Mouse (Mus musculus): ENCODE results near the gene Bnc2. TPM values are rescaled to one million over a fixed set of nuclear protein-coding genes. Genes with fewer than 3 reads are reported as not detected.

The Bnc2 gene
- total and polyA plus RNA-seq, 2 experiments from 2014 or later: 6.4 to 15.5 TPM

GRCm38 (mm10) chr4:84456853-84457249 is 218.2 kb downstream of the Bnc2 start:
- H3K4me1 ChIP-seq (ENCODE audit: insufficient read depth, low read length): no peaks in the 10 kb centered on the region
- 69% methylated on average over 5 of the region's 5 CpGs for WGBS
- DNase-seq (ENCODE audit: low spot score) (no peak), ATAC-seq (no peak)
- no peaks in the 10 kb centered on the region for H3K9me3 ChIP-seq (ENCODE audit: low read length)
- no peak overlapping the region for H3K4me3 ChIP-seq (ENCODE audit: low read length)
- no peak overlapping the region for H3K27ac ChIP-seq
- no peaks in the 10 kb centered on the region for H3K36me3 ChIP-seq (ENCODE audit: insufficient read depth, low read length)
- no peak for TF ChIP-seq CTCF (IDR thresholded peaks at IDR 0.05; ENCODE audit: low read depth)
- H3K4me2 ChIP-seq (ENCODE audit: low read depth, low read length): peak overlapping the region; percentile 27; the same call in 1 of the 2 replicates
- H3K27me3 ChIP-seq (ENCODE audit: insufficient read depth, low read length): no peaks in the 10 kb centered on the region
- H3K9ac ChIP-seq (replicated peaks; ENCODE audit: low read length): no peak overlapping the region

GRCm38 (mm10) chr4:84456198-84456852 is 218.8 kb downstream of the Bnc2 start:
- Histone ChIP-seq H3K9ac (replicated peaks; ENCODE audit: low read length) (no peak overlapping the region), H3K27me3 (ENCODE audit: insufficient read depth, low read length) (no peaks in the 10 kb centered on the region), H3K4me1 (ENCODE audit: insufficient read depth, low read length) (no peaks in the 10 kb centered on the region), H3K27ac (no peak overlapping the region), H3K4me3 (ENCODE audit: low read length) (no peak overlapping the region), H3K4me2 (ENCODE audit: low read depth, low read length) (peak overlapping the region; percentile 27), H3K9me3 (ENCODE audit: low read length) (no peaks in the 10 kb centered on the region), H3K36me3 (ENCODE audit: insufficient read depth, low read length) (no peaks in the 10 kb centered on the region)
- peak; percentile 31 for DNase-seq (ENCODE audit: low spot score)
- ATAC-seq: peak; percentile 63; the same call in 1 of the 2 replicates
- TF ChIP-seq CTCF (IDR thresholded peaks at IDR 0.05; ENCODE audit: low read depth): no peak
- WGBS: 48% methylated on average over 16 of the region's 16 CpGs

GRCm38 (mm10) chr4:84454493-84454892 is 220.6 kb downstream of the Bnc2 start:
- no peak overlapping the region for H3K4me3 ChIP-seq (ENCODE audit: low read length)
- no peaks in the 10 kb centered on the region for H3K36me3 ChIP-seq (ENCODE audit: insufficient read depth, low read length)
- no peaks in the 10 kb centered on the region for H3K9me3 ChIP-seq (ENCODE audit: low read length)
- DNase-seq (ENCODE audit: low spot score) (no peak), ATAC-seq (no peak)
- 67% methylated on average over 3 of the region's 3 CpGs for WGBS
- no peak overlapping the region for H3K9ac ChIP-seq (replicated peaks; ENCODE audit: low read length)
- no peaks in the 10 kb centered on the region for H3K27me3 ChIP-seq (ENCODE audit: insufficient read depth, low read length)
- H3K4me1 ChIP-seq (ENCODE audit: insufficient read depth, low read length): no peaks in the 10 kb centered on the region
- no peak for TF ChIP-seq CTCF (IDR thresholded peaks at IDR 0.05; ENCODE audit: low read depth)
- no peak overlapping the region for H3K27ac ChIP-seq
- H3K4me2 ChIP-seq (ENCODE audit: low read depth, low read length): no peak overlapping the region

- 69% methylated on average over 4 of the region's 4 CpGs for WGBS
These were observed 221.5 kb downstream of the Bnc2 start for GRCm38 (mm10) chr4:84453586-84453985.

DNA sequence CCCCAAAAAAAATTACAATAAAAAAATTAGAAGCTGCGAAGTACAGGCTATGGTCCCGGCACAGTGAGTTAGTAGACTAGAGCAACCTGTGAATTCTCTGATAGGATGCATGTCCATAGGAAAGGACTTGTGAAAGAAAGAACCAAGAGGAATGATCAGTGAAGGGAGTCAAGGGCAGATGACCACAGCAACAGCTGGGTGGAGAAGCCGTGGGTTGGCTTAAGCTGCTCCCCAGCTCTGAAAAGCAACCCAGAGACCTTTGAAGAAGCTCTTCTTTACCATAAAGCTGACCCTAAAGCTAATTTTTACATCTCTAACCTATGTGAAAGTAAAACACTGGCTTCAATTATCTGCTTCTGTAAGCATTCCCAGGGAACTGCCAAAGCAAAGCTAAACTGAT is 222.4 kb downstream of the Bnc2 start:
- no peaks in the 10 kb centered on the region for H3K36me3 ChIP-seq (ENCODE audit: insufficient read depth, low read length)
- no peak for TF ChIP-seq CTCF (IDR thresholded peaks at IDR 0.05; ENCODE audit: low read depth)
- H3K27ac ChIP-seq: no peak overlapping the region
- ATAC-seq (no peak), DNase-seq (ENCODE audit: low spot score) (no peak)
- H3K4me3 ChIP-seq (ENCODE audit: low read length): no peak overlapping the region
- H3K4me1 ChIP-seq (ENCODE audit: insufficient read depth, low read length): no peaks in the 10 kb centered on the region
- H3K9me3 ChIP-seq (ENCODE audit: low read length): no peaks in the 10 kb centered on the region
- H3K27me3 ChIP-seq (ENCODE audit: insufficient read depth, low read length): no peaks in the 10 kb centered on the region
- no peak overlapping the region for H3K4me2 ChIP-seq (ENCODE audit: low read depth, low read length)
- WGBS: 87% methylated on average over 3 of the region's 3 CpGs
- no peak overlapping the region for H3K9ac ChIP-seq (replicated peaks; ENCODE audit: low read length)

More at GRCm38 (mm10) chr4:84453586-84453985, 221.5 kb downstream of the Bnc2 start:
- H3K27ac ChIP-seq: no peak overlapping the region
- no peak for TF ChIP-seq CTCF (IDR thresholded peaks at IDR 0.05; ENCODE audit: low read depth)
- H3K4me1 ChIP-seq (ENCODE audit: insufficient read depth, low read length): no peaks in the 10 kb centered on the region
- H3K27me3 ChIP-seq (ENCODE audit: insufficient read depth, low read length): no peaks in the 10 kb centered on the region
- H3K9me3 ChIP-seq (ENCODE audit: low read length): no peaks in the 10 kb centered on the region
- H3K36me3 ChIP-seq (ENCODE audit: insufficient read depth, low read length): no peaks in the 10 kb centered on the region
- H3K9ac ChIP-seq (replicated peaks; ENCODE audit: low read length): no peak overlapping the region
- DNase-seq (ENCODE audit: low spot score) (no peak), ATAC-seq (no peak)
- H3K4me3 ChIP-seq (ENCODE audit: low read length): no peak overlapping the region
- no peak overlapping the region for H3K4me2 ChIP-seq (ENCODE audit: low read depth, low read length)

DNA sequence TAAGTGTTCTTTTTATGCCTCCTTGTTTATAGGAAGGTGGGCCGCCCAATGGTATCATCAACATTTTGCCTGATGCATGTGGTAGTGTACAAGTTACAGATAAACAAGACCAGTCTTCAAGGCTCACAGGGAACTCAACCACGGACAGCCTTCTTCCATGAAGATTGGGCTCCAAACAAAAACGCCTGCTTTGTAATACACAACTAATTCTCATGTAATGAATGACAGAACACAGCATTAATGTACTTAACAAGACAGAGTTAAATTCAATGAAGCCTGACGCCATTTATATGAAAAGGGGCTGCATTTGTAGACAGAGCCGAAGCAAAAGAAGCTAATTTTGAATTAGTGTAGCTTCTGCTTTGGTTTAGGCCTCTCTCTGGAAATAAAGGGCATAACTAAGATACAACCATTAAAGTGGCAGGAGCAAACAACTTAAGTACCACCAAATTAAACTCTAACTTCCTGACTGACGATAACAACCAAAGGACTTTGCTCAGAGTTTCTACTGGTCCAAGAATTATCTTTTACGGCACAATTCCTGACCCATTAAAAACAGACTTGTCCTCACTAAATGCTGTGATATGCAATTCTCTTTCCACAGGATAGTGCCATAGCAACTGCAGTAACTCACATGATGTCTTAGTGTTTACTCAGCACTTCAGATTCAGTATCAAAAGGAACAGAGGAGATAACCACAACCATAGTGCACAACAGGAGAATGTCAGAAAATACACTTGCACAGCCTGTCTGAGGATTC is 225.6 kb downstream of the Bnc2 start:
- H3K9me3 ChIP-seq (ENCODE audit: low read length): no peaks in the 10 kb centered on the region
- H3K36me3 ChIP-seq (ENCODE audit: insufficient read depth, low read length): no peaks in the 10 kb centered on the region
- TF ChIP-seq CTCF (IDR thresholded peaks at IDR 0.05; ENCODE audit: low read depth): no peak
- no peak overlapping the region for H3K4me2 ChIP-seq (ENCODE audit: low read depth, low read length)
- no peak for DNase-seq (ENCODE audit: low spot score)
- H3K9ac ChIP-seq (replicated peaks; ENCODE audit: low read length): no peak overlapping the region
- 79% methylated on average over 7 of the region's 7 CpGs for WGBS
- H3K27ac ChIP-seq: no peak overlapping the region
- H3K27me3 ChIP-seq (ENCODE audit: insufficient read depth, low read length): no peaks in the 10 kb centered on the region
- no peak overlapping the region for H3K4me3 ChIP-seq (ENCODE audit: low read length)
- H3K4me1 ChIP-seq (ENCODE audit: insufficient read depth, low read length): no peaks in the 10 kb centered on the region
- no peak for ATAC-seq

- H3K9me3 ChIP-seq (ENCODE audit: low read length): no peaks in the 10 kb centered on the region
- H3K36me3 ChIP-seq (ENCODE audit: insufficient read depth, low read length): no peaks in the 10 kb centered on the region
- H3K27me3 ChIP-seq (ENCODE audit: insufficient read depth, low read length): no peaks in the 10 kb centered on the region
- H3K9ac ChIP-seq (replicated peaks; ENCODE audit: low read length): no peak overlapping the region
- no peak overlapping the region for H3K4me2 ChIP-seq (ENCODE audit: low read depth, low read length)
- no peak overlapping the region for H3K4me3 ChIP-seq (ENCODE audit: low read length)
- ATAC-seq (no peak), DNase-seq (ENCODE audit: low spot score) (no peak)
- no peak for TF ChIP-seq CTCF (IDR thresholded peaks at IDR 0.05; ENCODE audit: low read depth)
- H3K27ac ChIP-seq: no peak overlapping the region
- WGBS: 96% methylated on average over 9 of the region's 9 CpGs
- no peaks in the 10 kb centered on the region for H3K4me1 ChIP-seq (ENCODE audit: insufficient read depth, low read length)
These were observed 241.8 kb downstream of the Bnc2 start for GRCm38 (mm10) chr4:84433324-84433723.

Data from hindbrain, postnatal 0 days (tissue).